Mouse (Mus musculus) small intestine, adult 2 months (tissue): ENCODE measurements around the gene Hist1h2ab.

Source experiments
- CTCF ChIP-seq: fragments of 200-500 bp; IDR thresholded peaks from 2 replicates; pipeline ENCODE4 v1.5.1; 2012; ENCODE audit warnings: low read depth, mild to moderate bottlenecking, control low read depth, inconsistent platforms, low read length, moderate library complexity, mixed read lengths; ENCODE audit not compliant: insufficient replicate concordance, insufficient read length; ENCODE audit errors: extremely low read depth
- POLR2A ChIP-seq: fragments of 200-500 bp; IDR thresholded peaks from 2 replicates; pipeline ENCODE4 v1.6.1; 2012; ENCODE audit warnings: low read depth, mild to moderate bottlenecking, control low read depth, inconsistent platforms, low read length, moderate library complexity

GRCm38 (mm10) chr13:23745381-23746161 is 5.4 kb upstream of the Hist1h2ab start, which contains the start of gene Hist1h3c:
- no peak for TF ChIP-seq CTCF
- TF ChIP-seq POLR2A, result 0 out of 2 replicates have a peak, but pooled peaks have one; percentile 20
